Mouse (Mus musculus) liver, embryonic 14.5 days (tissue): ENCODE data around the gene Ptprc. TPM values are rescaled to one million over a fixed set of nuclear protein-coding genes. Genes with fewer than 3 reads are reported as not detected.

Experiments used
- ATAC-seq: fragments of 200-750 bp; cut with Nextera tagmentation; 2 replicates; pipeline ENCODE4 v1.8.0; 2017; ENCODE audit warnings: moderate number of reproducible peaks, mild to moderate bottlenecking, moderate library complexity; ENCODE audit not compliant: insufficient read depth
- DNase-seq, 3 experiments: peaks; one replicate each; pipeline ENCODE4 v3.0.0-alpha.2; 2012 to 2013; ENCODE audit warnings: low read depth in 3 of 3, low spot score in 3 of 3
- H3K27ac ChIP-seq: fragments of 300-500 bp; sonication (generic); 2 replicates; pipeline ENCODE4 v1.5.1; 2014; ENCODE audit warnings: moderate library complexity, mild to moderate bottlenecking, control low read depth, inconsistent platforms
- H3K27me3 ChIP-seq: fragments of 300-500 bp; sonication (generic); 2 replicates; pipeline ENCODE4 v1.6.1; 2014; ENCODE audit warnings: mild to moderate bottlenecking, low read length, moderate library complexity; ENCODE audit not compliant: control insufficient read depth, insufficient read depth
- H3K36me3 ChIP-seq: fragments of 300-500 bp; sonication (generic); replicated peaks from 2 replicates; pipeline ENCODE4 v1.6.1; 2014; ENCODE audit warnings: low read depth; ENCODE audit not compliant: control insufficient read depth, insufficient read depth
- H3K4me1 ChIP-seq, 2 experiments: fragments of 200-500 bp in 1 of 2; fragments of 300-500 bp in 1 of 2; sonication (generic) in 1 of 2; replicated peaks; 2 replicates each; pipeline ENCODE4 v1.6.1; 2012 to 2014; ENCODE audit warnings: antibody characterized with exemption in 1 of 2, inconsistent platforms in 1 of 2, low read length in 1 of 2; ENCODE audit not compliant: control insufficient read depth in 2 of 2, insufficient read depth in 2 of 2
- H3K4me2 ChIP-seq: fragments of 300-500 bp; sonication (generic); 2 replicates; pipeline ENCODE4 v1.6.1; 2014; ENCODE audit warnings: low read depth, mild to moderate bottlenecking, control low read depth, moderate library complexity
- H3K4me3 ChIP-seq, 2 experiments: fragments of 200-500 bp in 1 of 2; fragments of 300-500 bp in 1 of 2; sonication (generic) in 1 of 2; 2 replicates each; pipeline ENCODE4 v1.5.1; 2012 to 2014; ENCODE audit warnings: low read depth in 2 of 2, low read length in 2 of 2, mild to moderate bottlenecking in 2 of 2, control low read depth in 1 of 2, inconsistent platforms in 1 of 2, moderate library complexity in 1 of 2; ENCODE audit not compliant: insufficient read depth in 1 of 2
- H3K9ac ChIP-seq: fragments of 300-500 bp; sonication (generic); replicated peaks from 2 replicates; pipeline ENCODE4 v1.6.1; 2014; ENCODE audit warnings: mild to moderate bottlenecking, control low read depth, moderate library complexity
- H3K9me3 ChIP-seq: fragments of 300-500 bp; sonication (generic); 2 replicates; pipeline ENCODE4 v1.6.1; 2016; ENCODE audit warnings: low read length, mixed read lengths; ENCODE audit not compliant: control insufficient read depth
- CTCF ChIP-seq: IDR thresholded peaks from 2 replicates; pipeline ENCODE4 v1.5.1; 2016; ENCODE audit warnings: antibody characterized with exemption, low read depth, control low read depth
- EP300 ChIP-seq: IDR thresholded peaks from 2 replicates; pipeline ENCODE4 v1.6.1; 2016; ENCODE audit warnings: antibody characterized with exemption, low read depth
- WGBS: fragments of 180-500 bp; shearing (Covaris S2); extraction: QIAGEN DNeasy Blood & Tissue Kit; methylation state at CpG from one replicate; pipeline ENCODE4 v1.1.7; 2014; ENCODE audit not compliant: insufficient replicate concordance; 5-methylcytosine and 5-hydroxymethylcytosine counted together
- polyA plus RNA-seq, 2 experiments: library from polyadenylated mRNA; depleted of rRNA in 1 of 2; stranded (reverse) in 1 of 2; unstranded in 1 of 2; fragments of >200 nt; fragmentation: Nextera tagmentation in 1 of 2; extraction: Ambion mirVana in 1 of 2; gene quantifications; 2 replicates each; pipeline versions ENCODE4 v1.2.1 to v1.2.3; 2012 to 2014

The Ptprc gene
- polyA plus RNA-seq, 2 experiments, result 4.1 to 5.8 TPM

DNA sequence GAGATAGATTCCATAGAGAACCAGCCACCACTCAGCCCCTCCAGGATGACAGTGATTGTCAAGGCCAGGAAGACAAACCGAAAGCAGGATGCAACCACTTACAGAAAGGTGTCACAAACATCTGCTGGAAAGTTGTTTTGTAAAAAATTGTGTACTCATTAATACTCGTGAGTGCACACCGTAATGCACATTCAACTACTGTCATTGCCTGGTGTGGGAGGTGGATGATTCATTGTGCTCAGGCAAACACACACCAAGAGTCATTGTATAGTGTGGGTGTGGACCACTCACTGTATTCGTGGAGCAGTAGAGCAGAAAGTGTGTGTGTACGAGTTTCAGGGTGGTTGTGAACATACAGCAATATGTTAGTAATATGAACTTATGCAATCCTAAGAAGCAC is 31.1 kb downstream of the Ptprc start:
- ATAC-seq (no peak), DNase-seq (no peak)
- Histone ChIP-seq H3K4me3 (no peak overlapping the region), H3K4me2 (no peak overlapping the region), H3K36me3 (no peaks in the 10 kb centered on the region), H3K9me3 (no peaks in the 10 kb centered on the region), H3K27me3 (no peaks in the 10 kb centered on the region), H3K27ac (no peak overlapping the region), H3K9ac (no peak overlapping the region), H3K4me1 (no peaks in the 10 kb centered on the region; a peak in 1 of 4 replicates)
- 50% methylated on average over 5 of the region's 5 CpGs for WGBS
- TF ChIP-seq EP300 (no peak), CTCF (no peak)

DNA sequence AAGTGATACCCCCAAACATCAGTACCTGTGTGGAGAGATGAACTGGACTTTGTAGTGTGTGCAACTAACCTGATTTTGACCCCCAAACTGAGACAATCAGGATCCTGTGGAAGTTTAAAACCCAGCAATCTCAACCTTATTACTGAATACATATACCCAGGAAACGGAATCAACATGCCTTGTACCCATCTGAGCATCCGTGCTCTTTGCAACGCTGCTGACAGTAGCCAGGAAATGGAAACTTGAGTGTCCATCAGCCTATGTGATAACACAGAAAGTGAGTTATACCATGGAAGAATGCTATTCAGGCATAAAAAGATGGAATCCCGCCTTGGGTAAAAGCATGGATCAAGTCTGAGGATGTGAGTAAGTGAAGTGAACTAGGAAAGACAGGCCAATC is 34.7 kb downstream of the Ptprc start:
- Histone ChIP-seq H3K36me3 (no peaks in the 10 kb centered on the region), H3K4me3 (no peak overlapping the region), H3K9me3 (no peaks in the 10 kb centered on the region), H3K4me1 (no peaks in the 10 kb centered on the region; a peak in 2 of 4 replicates), H3K4me2 (no peak overlapping the region), H3K9ac (no peak overlapping the region), H3K27me3 (no peaks in the 10 kb centered on the region), H3K27ac (no peak overlapping the region)
- no peak for TF ChIP-seq EP300
- 52% methylated on average over 4 of the region's 4 CpGs for WGBS
- ATAC-seq (no peak), DNase-seq (no peak)

DNA sequence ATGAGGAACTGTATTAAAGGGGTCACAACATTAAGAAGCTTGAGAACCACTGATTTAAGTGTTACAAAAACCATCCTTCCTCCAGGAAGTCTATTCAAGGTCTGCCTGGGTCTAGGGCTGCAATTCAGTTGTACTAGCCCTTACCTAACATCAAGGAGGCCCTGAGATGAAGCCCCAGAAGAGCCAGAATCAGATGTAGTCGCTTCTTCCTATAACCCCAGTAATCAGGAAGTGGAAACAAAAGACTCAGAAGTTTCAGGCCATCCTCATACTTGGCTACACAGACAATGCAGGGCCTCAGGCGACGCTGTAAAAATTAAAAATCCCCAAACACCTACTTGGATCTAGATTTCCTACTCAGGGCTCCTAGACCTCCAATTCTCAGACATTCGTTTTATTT is 37.8 kb downstream of the Ptprc start:
- ATAC-seq (no peak), DNase-seq (no peak)
- Histone ChIP-seq H3K27me3 (no peaks in the 10 kb centered on the region), H3K9ac (no peak overlapping the region), H3K4me1 (no peaks in the 10 kb centered on the region; a peak in 1 of 4 replicates), H3K4me3 (no peak overlapping the region), H3K4me2 (no peak overlapping the region), H3K9me3 (no peaks in the 10 kb centered on the region), H3K27ac (no peak overlapping the region), H3K36me3 (no peaks in the 10 kb centered on the region)
- WGBS, result 51% methylated on average over 4 of the region's 4 CpGs
- TF ChIP-seq EP300 (no peak), CTCF (no peak)

DNA sequence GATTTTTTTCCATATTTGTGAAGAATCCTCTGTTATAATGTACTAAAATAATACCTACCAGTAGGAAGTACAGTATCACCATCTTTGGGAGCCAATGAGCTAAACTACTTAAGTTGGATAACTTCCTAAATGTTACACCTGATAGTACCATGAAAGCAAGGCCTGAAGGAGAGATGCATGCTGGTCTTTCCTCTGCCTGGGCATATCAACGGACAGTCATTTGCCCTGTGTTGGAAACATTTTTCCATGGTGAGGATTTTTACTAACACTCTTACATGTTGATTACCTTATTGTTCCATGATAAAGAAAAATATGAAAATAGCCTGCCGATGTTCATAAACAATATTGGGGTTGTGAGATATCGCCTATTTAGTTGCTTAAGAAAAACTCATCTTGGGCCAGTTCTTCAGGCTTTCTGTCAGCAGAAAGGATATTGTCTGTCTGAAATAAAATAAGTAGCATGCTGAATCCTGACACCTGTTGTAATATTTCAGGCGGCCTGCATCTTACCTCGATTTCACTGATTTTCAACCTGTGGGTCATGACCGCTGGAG is 38.4 kb downstream of the Ptprc start:
- ATAC-seq (no peak), DNase-seq (no peak)
- Histone ChIP-seq H3K4me2 (no peak overlapping the region), H3K9me3 (no peaks in the 10 kb centered on the region), H3K27ac (no peak overlapping the region), H3K36me3 (no peaks in the 10 kb centered on the region), H3K4me3 (no peak overlapping the region), H3K27me3 (no peaks in the 10 kb centered on the region), H3K4me1 (no peaks in the 10 kb centered on the region; a peak in 1 of 4 replicates), H3K9ac (no peak overlapping the region)
- no peak for TF ChIP-seq EP300
- no peak for TF ChIP-seq CTCF
- WGBS, result 65% methylated on average over 6 of the region's 6 CpGs

DNA sequence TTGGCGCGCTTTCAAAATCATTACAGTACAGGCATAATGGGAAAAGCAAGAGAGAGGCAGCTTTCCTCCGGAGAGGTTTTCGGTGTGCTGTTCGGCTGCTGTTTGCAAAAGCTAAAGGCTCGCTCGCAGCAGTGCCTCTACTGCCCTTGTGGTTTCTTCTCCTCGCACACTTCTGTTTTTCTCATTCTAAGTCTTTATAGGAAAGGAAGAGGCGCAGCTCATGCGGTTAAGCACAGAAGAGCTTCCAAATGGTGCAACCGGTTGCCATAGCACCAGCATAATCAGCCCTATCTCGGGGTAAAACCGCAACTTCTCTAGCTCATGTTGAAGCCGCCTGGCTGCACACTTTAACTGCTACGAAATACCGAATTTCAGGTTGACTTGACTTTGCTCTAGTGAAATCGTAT is 39.1 kb downstream of the Ptprc start:
- H3K27ac ChIP-seq, result no peak overlapping the region
- no peaks in the 10 kb centered on the region for H3K9me3 ChIP-seq
- no peak overlapping the region; the same call in 1 of the 2 replicates for H3K9ac ChIP-seq
- H3K27me3 ChIP-seq, result no peaks in the 10 kb centered on the region
- H3K4me1 ChIP-seq, result no peaks in the 10 kb centered on the region; a peak in 1 of 4 replicates
- TF ChIP-seq CTCF, result no peak
- TF ChIP-seq EP300, result no peak
- ATAC-seq, result peak; percentile 71
- peak overlapping the region; percentile 53 for H3K4me2 ChIP-seq
- no peaks in the 10 kb centered on the region for H3K36me3 ChIP-seq
- 9% methylated on average over 17 of the region's 17 CpGs for WGBS
- peak overlapping the region in 1 of 2 experiments; percentile 14; a peak in 2 of 4 replicates for H3K4me3 ChIP-seq
- DNase-seq, result peak; percentile 43 to 57 (median 54)
